In the genomic region with DNA sequence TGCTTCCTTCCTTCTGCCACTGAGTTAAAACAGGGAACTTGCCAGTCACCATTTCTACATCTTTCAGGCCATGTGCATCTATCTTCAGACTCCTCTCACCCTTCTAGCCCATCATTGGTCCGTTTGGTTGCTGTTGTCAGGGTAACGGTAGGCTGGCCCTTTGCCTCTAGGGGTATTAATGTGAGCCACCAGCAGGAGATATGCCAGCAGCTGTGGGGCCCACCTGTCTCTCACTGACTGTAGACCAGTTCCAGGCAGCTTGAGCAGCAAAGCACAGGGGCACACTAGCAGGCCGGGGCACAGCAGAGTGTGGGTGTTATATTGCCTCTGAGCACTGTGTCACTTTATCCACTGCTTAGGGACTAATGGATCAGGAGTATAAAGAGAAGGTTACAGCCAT, we compare ENCODE assay signal across 8 mouse cellular contexts.
DNase-seq lines count a peak whose midpoint lies in the region; ATAC-seq lines count a peak whose summit lies in the region.

No protein-coding gene starts in this region.

- 38% methylated on average over 3 of the region's 3 CpGs for WGBS in heart, embryonic 12.5 days
- 24% methylated on average over 3 of the region's 3 CpGs for WGBS in hindbrain, embryonic 13.5 days
- WGBS in midbrain, embryonic 13.5 days, result 35% methylated on average over 3 of the region's 3 CpGs

- H3K4me3 ChIP-seq in heart, embryonic 12.5 days, result no peak overlapping the region
- no peak overlapping the region for H3K4me3 ChIP-seq in hindbrain, embryonic 13.5 days
- H3K4me3 ChIP-seq in midbrain, embryonic 13.5 days (replicated peaks), result no peak overlapping the region

- H3K9me3 ChIP-seq in heart, embryonic 12.5 days (replicated peaks), result no peaks in the 10 kb centered on the region
- H3K9me3 ChIP-seq in hindbrain, embryonic 13.5 days, result no peaks in the 10 kb centered on the region
- no peaks in the 10 kb centered on the region for H3K9me3 ChIP-seq in midbrain, embryonic 13.5 days

- H3K27me3 ChIP-seq in heart, embryonic 12.5 days (replicated peaks), result no peaks in the 10 kb centered on the region
- no peaks in the 10 kb centered on the region for H3K27me3 ChIP-seq in hindbrain, embryonic 13.5 days
- no peaks in the 10 kb centered on the region for H3K27me3 ChIP-seq in midbrain, embryonic 13.5 days

- peak overlapping the region; percentile 20; the same call in 1 of the 2 replicates for H3K4me2 ChIP-seq in heart, embryonic 12.5 days
- H3K4me2 ChIP-seq in hindbrain, embryonic 13.5 days, result no peak overlapping the region
- no peak overlapping the region for H3K4me2 ChIP-seq in midbrain, embryonic 13.5 days (replicated peaks)

- H3K27ac ChIP-seq in heart, embryonic 12.5 days (ENCODE audit: poor library complexity, severe bottlenecking), result peak overlapping the region; percentile 66
- peak overlapping the region; percentile 78 for H3K27ac ChIP-seq in hindbrain, embryonic 13.5 days
- H3K27ac ChIP-seq in midbrain, embryonic 13.5 days, result no peak overlapping the region

- peaks cover 65% of the 10 kb centered on the region for H3K4me1 ChIP-seq in heart, embryonic 12.5 days (replicated peaks)
- H3K4me1 ChIP-seq in hindbrain, embryonic 13.5 days (replicated peaks), result peaks cover 11% of the 10 kb centered on the region
- H3K4me1 ChIP-seq in midbrain, embryonic 13.5 days (replicated peaks), result peaks cover 9% of the 10 kb centered on the region

- no peak for ATAC-seq in heart, embryonic 12.5 days (ENCODE audit: insufficient number of reproducible peaks, low FRiP score)
- ATAC-seq in hindbrain, embryonic 13.5 days (ENCODE audit: low FRiP score), result peak; percentile 88
- ATAC-seq in midbrain, embryonic 13.5 days, result peak; percentile 90

- peak overlapping the region; percentile 32; the same call in 1 of the 2 replicates for H3K9ac ChIP-seq in heart, embryonic 12.5 days
- no peak overlapping the region for H3K9ac ChIP-seq in hindbrain, embryonic 13.5 days
- no peak overlapping the region for H3K9ac ChIP-seq in midbrain, embryonic 13.5 days (replicated peaks)

- no peaks in the 10 kb centered on the region for H3K36me3 ChIP-seq in heart, embryonic 12.5 days
- no peaks in the 10 kb centered on the region for H3K36me3 ChIP-seq in hindbrain, embryonic 13.5 days
- no peaks in the 10 kb centered on the region for H3K36me3 ChIP-seq in midbrain, embryonic 13.5 days

- intact Hi-C loops in heart, postnatal 25 days (cut with DNase I), result no loop called here

- no peak for DNase-seq in heart, postnatal 25 days (ENCODE audit: low spot score)
- DNase-seq in embryo, embryonic 11 days, result peak; percentile 49
- no peak for DNase-seq in layer of hippocampus, postnatal 14 days (ENCODE audit: low spot score in 2 of 2)
- no peak for DNase-seq in thymus, postnatal 14 days
- no peak for DNase-seq in kidney, adult 8-10 months
